Mouse (Mus musculus) liver, postnatal 0 days (tissue): ENCODE data around the gene Trcg1.

ENCODE experiments used
- CTCF ChIP-seq: sonication (generic); IDR thresholded peaks from 2 replicates; pipeline ENCODE4 v1.5.1; 2016; ENCODE audit warnings: antibody characterized with exemption, low read depth
- EP300 ChIP-seq: IDR thresholded peaks from 2 replicates; pipeline ENCODE4 v1.6.1; 2016; ENCODE audit warnings: antibody characterized with exemption, low read depth, mild to moderate bottlenecking

DNA sequence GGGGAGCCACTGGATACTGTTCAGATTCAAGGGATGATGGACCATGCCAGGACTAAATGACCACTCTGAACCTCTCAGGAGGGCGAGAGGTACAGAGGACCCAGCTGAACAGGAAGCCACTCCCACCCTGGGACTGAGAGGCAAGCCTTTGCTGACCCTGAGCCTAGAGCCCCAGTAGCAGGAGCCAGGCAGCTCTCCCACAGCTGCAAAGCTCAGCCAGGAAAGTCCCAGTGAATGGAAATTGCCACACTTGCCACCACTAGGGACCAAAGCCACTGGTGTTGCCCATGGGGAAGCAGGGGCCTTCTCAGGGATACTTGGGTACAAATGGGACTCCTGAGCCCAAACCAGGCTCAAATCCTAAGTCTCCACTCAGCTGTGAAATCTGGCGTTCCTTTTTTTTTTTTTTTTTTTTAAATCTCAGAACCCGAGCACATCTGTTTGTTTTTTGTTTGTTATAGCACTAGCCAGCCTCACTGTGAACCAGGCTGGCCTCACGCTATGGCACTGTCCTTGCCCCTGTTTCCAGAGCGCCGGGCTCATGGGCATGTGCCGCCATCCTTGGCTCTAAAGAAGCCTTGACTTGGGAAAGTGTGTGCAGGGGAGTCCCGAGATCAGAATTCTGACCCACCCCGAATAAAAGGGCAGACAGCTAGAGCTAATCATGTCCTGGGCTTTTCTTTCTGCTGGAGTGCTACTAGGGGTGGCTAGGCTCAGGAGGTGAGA lies 35.6 kb downstream of the Trcg1 start:
- TF ChIP-seq EP300 (no peak), CTCF (no peak)
